Mouse (Mus musculus) testis, postnatal 14 days (tissue): Measurements from ENCODE around the gene Osbpl3.
"Not testable (repeated sequence)": the region's sequence is repeated elsewhere in the genome, so short reads cannot be mapped to it uniquely, and the experiment has no call there.

Experiments used
- DNase-seq: peaks from one replicate; pipeline ENCODE4 v3.0.0; 2021; ENCODE audit warnings: low spot score

The Osbpl3 gene

DNA sequence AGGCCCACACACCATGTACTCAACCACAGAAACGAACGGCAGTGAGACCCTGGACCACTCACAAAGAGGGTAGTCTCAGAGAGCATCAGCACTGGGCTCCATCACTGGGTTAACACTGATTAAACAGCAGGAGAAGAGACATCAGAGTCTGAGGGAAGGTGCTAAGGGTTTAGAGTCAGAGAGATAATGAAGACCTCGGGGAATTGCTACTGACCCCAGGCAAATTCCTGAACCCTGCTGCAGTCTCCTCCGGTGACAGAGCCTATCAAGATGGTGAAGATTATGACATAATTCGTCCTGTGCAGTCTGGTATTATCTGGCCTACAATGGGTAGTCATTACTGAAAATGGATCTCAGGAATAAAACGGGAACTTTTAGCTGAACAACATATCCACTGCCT, 2.4 kb downstream of the Osbpl3 start:
- no peak for DNase-seq

- DNase-seq: no peak
These were observed 3.8 kb downstream of the Osbpl3 start for GRCm38 (mm10) chr6:50452220-50452619.

DNA sequence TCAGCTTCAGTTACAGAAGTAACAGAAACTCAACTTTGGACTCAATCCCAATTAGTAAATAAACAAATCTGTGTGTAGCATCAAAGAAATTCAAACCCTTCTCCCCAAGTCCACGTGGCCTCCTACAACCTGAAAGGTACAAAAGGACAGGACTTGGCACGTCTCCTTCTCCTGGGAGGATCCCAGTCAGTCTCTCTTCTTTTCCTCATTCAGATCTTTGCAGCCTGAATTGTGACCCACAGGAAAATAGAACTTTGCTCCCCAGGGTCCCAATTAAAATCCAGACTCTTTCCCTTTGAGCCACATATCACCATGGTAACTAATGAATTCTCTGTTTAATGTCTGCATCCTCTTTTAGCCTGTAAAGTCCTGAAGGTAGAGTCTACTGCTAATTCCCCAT, 10.4 kb downstream of the Osbpl3 start:
- DNase-seq: no peak

- DNase-seq: peak; percentile 53
These were observed 14.8 kb downstream of the Osbpl3 start for GRCm38 (mm10) chr6:50440966-50441862.

GRCm38 (mm10) chr6:50440197-50440596, 15.8 kb downstream of the Osbpl3 start:
- no peak for DNase-seq

- DNase-seq: not testable (repeated sequence)
These were observed 17.1 kb downstream of the Osbpl3 start for GRCm38 (mm10) chr6:50438900-50439299.

DNA sequence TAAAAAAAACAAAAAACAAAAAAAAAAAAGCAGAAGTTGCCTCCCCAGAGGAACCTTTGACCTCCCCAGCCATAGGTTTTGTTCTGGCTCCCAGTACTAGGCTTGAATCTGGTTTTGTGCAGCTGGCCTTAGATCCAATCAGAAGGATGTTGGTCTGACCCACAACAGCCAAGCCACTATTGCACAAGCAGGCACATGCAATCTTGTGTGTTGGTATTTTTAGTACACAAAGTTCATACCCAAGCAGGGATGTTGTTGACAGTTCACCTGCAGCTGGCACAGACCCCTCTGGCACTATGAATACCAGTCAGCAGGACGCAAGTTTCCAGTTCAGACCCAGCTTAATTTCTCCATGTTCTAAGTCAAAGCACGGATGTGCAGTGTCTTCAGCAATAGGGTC, 18.2 kb downstream of the Osbpl3 start:
- DNase-seq: no peak

GRCm38 (mm10) chr6:50436661-50437060, 19.3 kb downstream of the Osbpl3 start:
- no peak for DNase-seq

DNA sequence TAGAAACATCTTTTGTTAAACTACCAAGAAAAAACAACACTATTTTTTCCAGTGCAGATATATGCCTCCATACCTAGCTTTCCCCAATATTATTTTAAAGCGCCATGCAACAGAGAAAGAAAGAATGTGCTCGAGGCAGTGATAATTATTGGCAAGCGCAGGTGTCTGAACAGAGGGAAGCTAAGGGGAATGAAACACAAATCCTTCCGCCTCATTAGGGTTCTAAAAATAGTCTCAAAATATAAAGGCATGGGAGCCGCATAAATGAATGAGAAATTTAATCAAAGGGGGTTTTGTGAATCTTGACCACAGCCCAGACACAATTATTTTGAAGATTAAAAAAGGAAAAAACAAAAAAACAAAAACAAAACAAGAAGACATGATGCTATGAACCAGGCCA, 23.5 kb downstream of the Osbpl3 start:
- DNase-seq: no peak

GRCm38 (mm10) chr6:50429299-50429698, 26.7 kb downstream of the Osbpl3 start:
- no peak for DNase-seq

DNA sequence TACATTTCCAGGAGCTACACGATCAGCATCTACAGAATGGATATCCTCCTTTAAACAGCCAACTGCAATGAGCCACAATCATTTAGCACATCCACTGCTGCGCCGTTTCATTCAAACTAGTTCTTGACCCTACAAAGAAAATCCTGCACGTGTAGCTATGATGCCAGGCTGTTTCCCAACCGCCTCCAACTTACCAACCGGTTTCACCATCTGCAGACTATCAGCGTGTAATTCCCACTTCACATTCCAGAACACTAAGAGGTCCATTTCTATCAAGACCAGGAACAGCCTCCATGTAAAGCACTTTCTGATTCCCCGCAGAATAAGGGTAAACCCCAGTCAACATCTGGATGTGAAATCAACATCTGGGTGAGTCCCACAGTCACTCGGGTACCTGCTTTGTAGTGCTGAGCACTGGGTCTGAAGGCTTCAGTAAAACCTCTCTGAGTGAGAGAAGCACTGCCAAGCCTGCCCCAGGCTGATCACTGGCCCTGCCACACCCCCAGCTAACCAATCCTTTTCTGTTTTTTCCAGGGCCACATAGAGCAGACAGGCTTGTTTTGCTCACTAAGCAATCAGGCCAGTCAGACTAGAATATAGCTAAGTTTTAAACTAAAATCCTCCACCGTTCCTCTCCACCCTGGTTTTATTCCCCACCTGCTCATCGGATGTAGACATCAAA, 28.8 kb downstream of the Osbpl3 start:
- no peak for DNase-seq

- no peak for DNase-seq
These were observed 29.4 kb downstream of the Osbpl3 start for GRCm38 (mm10) chr6:50426571-50426970.

DNA sequence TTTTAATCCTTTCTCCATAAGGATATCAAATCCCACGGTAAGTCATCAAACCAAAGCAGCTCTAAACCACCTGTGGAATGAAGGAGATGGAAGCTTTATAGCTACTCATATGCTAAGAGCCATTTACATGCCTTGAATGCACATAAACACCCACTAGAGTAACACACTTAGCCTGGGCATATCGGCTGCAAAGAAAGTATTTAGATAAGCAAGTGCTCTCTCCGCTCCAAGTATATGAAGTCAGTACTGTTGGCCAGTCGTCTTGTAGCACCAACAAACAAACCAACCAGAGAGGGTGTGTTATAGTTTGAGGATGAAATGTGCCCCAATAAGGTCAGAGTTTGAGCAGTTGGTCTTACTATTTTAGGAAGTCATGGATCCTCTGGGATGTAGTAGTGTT, 31.7 kb downstream of the Osbpl3 start:
- DNase-seq: no peak

DNA sequence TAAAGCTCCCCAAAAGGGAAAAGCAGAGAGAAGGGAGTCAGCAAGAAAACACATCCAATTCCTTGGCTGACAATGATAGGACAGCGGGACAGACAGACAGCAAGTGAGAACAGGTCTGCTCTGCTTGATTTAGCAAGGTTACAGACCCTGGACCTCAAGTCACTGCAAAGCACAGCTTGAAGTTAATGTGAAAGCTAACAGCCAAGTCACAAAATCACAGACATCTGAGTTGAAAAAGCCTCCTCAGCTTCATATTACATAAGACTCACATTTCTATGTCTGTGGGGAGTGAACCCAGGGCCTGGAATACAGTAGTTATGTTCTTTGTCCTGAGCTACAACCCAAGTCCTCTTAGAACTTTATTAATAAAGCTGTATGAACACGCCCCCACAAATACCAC, 35.6 kb downstream of the Osbpl3 start:
- no peak for DNase-seq

DNA sequence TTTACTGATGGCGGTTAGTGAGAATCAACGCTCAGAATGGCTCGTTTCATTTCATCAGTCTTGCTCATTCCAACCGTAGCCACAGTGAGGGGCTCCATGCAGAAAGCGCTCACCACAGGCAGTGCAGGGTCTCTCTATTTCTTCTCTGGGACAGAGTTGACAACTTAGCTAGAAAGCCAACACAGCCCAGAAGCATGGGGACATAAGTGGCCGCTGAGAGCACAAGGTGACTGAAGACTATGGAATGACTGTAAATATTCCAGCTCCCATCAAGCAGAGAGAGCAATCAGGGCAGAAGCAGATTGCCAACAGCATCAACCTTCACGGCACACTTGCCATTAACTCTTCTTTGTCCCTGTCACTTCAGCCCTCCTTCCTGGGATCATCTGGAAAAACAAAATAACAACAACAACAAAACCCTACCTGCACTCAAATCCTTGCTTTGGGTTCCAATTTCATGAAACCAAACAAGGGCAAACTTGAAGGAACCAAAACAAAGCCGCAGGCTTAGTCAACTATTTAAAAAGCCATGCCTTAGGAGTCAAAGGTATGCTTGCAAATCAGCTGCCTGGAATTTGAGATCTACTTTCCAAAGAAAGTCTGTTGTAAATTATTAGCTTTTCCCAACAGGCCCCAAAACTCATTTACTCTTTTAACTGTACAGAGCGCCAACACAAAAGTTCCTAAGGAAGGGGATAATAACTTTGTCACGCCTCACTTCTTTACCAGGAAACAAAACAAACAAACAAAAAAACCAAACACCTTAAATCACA, 36.3 kb downstream of the Osbpl3 start:
- no peak for DNase-seq

DNA sequence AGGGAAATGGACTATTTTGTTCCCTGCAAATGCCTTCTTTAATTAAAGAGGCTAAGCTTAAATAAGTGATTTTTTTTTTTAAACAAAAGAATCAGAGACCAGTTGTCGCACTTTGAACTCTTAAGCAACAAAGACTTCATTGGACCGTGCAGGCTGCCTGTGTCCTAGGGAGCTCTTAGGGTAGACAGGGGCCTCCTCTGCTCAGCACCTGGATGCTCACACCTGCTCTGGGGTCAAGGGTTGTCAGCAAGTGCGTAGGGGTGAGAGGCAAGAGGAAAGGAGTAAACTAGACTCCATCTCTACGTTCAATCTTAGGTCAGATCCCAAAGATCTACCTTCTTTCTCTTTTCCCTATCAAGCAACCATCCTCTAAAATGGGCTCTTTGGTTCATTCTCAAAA, 37.0 kb downstream of the Osbpl3 start:
- DNase-seq: no peak

DNA sequence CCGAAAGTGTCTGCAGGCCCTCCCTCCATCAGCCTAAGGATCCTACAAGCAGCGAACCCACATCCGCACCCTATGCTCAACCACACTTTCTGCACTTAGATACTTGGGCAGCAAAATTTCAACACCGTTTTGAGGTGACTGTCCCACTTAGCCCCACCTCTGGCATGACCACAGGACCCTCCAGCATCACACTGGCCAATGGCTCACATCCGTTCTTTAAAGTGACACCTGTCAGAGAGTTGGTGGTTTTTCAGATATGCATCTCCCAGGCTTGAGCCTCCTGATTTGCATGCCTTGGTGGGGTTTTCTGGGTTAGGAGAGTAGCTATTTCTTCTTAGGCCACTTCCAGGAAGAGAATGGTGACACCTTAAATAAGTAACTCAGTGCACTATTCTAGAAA, 39.1 kb downstream of the Osbpl3 start:
- no peak for DNase-seq

DNA sequence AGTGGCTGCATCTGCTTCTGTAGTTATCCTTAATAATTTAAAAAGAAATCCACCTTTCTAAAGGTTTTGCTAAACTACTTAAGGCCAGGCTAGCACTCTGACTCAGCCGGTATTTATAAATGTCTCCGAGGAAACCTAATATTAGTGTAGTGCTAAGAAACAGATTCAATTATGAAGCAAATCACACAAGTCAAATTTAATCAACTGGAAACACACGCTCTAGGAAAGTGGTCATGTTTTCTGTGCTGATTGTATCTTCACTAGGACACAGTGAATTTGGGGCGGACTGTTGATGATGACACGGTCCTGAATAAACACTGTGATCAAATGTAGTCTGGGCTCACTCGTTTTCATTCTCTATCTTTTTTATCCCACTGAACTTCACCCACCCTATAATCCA, 40.6 kb downstream of the Osbpl3 start:
- no peak for DNase-seq

- no peak for DNase-seq
These were observed 41.5 kb downstream of the Osbpl3 start for GRCm38 (mm10) chr6:50414547-50414946.

- no peak for DNase-seq
These were observed 42.6 kb downstream of the Osbpl3 start for GRCm38 (mm10) chr6:50413381-50413780.

DNA sequence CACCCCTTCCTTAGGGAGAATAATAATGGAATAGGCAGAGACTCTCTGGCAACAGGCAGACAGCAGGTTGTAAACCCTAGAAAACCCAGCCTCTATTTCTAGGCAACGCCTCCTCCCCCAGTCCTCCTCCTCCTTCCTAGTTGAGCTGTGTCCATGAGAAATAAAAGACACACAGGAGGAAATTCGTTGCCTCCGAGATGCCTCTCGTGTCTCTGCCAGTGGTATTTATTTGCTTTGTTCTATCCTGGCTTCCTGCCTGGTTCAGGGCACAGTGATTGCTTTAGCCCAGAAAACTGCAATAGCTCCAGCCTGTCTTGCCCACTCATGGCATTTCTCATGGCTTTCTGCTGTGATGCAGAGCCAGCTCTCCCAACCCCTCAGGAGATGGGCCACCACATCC, 43.8 kb downstream of the Osbpl3 start:
- no peak for DNase-seq

DNA sequence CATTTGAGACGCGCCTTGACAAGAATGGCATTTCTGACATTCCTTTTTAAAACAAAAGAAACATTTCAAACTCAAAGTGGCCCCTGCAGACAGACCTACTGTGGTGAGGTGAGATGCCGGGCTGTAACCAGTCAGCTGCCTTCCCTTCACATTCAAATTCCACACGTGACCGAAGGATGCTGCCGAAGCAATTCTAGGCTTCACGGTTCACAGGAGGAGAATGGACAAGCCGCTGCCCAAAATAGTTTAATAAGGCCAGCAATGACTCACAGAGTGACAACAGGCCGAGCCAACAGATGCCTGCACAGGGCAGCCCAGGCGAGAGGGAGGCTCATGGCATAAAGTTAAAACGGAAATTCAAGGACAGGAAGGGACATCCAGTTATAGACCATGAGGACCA, 51.3 kb downstream of the Osbpl3 start:
- no peak for DNase-seq

DNA sequence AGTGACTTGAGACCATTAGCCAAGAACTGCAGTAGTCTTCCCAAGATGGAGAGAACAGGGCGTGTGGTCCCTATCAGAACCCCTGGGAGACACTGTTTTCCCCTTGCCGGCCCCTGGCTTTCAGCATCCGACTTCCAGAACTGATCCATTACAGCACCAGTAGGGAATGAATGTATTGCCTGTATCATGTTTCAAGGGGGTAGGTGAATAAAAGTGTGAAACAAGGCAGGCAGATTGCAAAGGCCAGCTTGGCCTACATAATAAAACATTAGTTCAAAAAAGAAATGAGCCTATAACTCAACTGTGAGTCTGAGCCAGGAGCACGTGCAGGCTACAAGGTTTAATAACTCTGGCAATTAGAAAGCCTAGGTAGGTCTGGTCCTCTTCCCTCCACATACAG, 52.5 kb downstream of the Osbpl3 start:
- no peak for DNase-seq
